Mouse (Mus musculus) fibroblast of lung, adult 2 months (primary cell): ENCODE results near the gene Ppm1j.
"Not testable (repeated sequence)": the region's sequence is repeated elsewhere in the genome, so short reads cannot be mapped to it uniquely, and the experiment has no call there.

ENCODE experiments used
- DNase-seq: peaks from one replicate; pipeline ENCODE4 v3.0.0-alpha.2; 2011; ENCODE audit warnings: low read depth

Gene Ppm1j

DNA sequence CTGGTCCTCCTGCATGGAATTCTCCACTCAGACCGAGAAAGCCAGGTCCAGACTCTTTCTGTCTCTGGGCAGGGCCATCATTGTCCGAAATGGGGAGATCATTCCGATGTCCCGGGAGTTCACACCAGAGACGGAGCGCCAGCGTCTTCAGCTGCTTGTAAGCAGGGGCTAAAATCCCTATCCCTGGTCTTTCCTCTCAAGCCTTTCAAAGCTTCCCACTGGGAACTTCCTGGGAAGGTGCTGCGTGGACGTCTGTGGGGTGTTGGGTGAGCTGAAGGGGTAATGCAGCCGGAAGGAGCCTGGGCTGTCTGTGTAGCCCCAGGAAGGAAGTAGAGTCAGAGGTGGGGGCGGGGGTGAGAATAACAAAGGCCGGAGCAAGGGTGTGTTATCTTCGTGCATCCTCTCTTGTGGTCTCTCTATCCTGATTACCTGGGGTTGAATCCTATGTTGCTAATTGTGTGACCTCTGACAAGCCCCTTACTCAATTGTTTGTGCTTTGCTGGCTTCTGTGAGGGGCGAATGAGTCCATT is 3.2 kb downstream of the Ppm1j start:
- no peak for DNase-seq

DNA sequence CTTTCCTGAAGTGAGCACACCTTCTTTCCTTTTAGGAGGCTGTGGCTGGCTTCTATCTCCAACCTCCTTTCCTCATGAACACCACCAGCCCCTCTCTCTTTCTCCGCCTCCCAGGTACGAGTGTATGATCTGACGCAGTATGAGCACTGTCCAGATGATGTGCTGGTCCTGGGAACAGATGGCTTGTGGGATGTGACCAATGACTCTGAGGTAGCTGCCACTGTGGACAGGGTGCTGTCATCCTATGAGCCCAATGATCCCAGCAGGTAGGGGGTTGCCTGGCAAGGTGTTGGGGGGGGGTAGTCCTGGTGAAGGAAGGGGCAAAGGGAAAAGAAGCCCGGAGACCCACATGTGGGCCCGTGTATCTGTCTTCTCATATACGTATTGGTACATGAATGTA is 4.4 kb downstream of the Ppm1j start:
- DNase-seq, result no peak

DNA sequence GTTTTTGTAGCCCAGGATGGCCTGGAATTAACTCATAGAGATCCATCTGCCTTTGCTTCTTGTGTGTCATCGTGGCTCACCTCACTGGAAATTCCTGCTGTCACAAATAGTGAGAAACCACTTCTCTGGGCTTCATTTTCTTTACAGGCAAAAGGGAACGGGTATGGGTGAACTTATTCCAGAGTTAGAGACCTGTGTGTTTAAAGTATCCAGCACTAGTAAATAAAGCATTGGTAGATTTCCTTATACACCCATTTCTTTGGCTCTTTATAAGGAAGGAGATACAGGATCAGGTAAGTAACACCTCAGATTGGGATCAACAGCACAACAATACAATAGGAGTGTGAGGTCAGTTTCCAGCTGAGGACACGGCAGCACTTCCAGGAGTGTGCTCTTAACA is 7.2 kb downstream of the Ppm1j start, which contains the start of gene Rhoc:
TSS of gene Rhoc (plus strand) at position 301 of the 400 bp plus-strand sequence.
- DNase-seq, result no peak

DNA sequence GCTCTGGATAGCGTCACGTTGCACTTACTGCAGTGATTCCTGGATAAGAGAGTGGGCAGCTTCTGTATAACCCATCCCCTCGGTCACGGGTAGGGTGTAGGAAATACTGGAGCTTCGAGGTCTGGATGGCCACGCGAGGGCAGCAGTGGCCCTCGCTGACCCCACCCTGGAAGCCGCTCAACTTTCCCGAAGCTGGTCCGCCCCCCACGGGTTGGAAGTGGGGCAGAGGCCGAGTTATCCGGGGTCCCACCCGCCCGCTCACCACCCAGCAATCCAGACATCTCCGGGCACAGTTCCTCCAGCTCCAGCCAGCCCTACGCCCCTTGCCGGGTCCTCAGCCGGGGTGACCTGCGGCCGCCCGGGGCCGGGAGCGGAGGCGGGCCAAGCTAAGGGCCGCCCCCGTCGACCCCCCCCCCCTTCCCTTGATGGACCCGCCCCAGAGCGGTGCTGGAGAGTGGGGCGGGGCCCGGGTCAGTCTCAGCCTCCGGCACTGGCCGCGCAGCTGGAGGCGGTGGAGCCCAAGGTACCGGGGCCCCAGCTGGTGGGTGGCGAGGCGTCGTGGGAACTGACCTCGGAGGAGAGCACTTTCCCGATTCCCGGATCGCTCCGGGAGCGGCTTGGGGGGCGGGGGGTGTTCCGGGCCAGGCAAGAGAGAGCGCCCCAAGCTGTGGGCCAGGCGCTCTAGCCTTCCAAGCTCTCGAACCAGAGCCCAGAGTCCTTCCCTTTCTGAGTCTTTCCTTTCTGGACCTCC is 7.9 kb downstream of the Ppm1j start:
- DNase-seq, result peak; percentile 66

DNA sequence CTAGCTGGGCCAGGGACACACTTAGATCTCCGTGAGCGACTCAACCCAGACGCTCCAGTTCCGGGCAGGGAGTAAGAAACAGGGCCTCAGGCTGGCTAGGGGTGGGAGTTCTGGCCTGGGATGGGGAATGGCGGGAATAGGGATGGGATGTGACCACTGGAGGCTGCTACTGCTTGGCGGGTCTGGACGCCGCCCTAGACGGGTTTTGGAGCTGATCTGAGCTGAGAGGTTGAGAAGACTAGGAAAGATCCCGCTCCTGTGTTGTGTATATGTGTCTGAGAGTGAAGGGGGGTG is 8.4 kb downstream of the Ppm1j start:
- DNase-seq, result no peak

DNA sequence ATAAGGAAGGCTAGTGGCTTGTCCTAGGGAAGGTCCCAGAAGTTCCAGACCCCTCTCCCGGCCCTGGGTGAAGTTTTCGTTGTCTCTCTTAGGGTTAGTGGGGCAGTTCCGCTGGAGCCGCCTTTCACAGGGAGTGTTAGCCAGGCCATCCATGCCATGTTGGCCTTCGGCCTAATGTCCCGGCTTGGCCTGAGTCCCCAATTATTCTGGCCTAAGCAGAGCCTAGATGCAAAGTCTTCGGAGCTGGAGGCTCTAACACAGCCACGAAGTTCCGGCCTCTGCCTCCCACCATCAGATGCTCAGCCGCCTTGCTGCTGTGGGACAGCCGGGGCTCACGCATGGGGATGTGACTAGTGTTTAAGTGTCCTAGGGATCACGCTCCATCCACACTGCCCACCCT is 9.0 kb downstream of the Ppm1j start:
- no peak for DNase-seq

DNA sequence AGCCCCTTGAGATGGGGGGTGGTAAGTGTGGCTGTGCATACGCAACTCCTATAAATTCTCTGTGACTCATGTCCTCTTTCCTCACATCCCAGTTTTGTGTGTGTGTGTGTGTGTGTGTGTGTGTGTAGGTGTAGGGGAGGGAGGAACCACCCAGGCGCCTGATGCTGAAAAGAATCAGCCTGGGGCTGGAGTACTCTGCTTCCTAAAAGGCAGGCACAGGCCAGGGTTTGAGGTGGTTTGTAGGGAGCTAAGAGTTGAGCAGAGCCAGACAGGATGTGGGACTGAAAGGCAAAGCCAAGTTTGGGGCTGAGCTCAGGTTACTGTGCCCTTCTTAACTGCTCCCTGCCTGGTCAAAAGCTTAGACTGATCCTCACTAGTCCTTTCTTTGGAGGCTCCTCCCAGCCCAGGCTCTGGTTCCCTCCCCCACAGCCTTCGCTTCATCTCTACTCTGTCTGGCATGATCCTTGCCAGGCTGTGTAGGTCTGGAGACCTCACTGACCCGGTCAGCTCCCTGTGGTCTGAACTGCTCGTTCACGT is 9.6 kb downstream of the Ppm1j start:
- peak; percentile 89 for DNase-seq

DNA sequence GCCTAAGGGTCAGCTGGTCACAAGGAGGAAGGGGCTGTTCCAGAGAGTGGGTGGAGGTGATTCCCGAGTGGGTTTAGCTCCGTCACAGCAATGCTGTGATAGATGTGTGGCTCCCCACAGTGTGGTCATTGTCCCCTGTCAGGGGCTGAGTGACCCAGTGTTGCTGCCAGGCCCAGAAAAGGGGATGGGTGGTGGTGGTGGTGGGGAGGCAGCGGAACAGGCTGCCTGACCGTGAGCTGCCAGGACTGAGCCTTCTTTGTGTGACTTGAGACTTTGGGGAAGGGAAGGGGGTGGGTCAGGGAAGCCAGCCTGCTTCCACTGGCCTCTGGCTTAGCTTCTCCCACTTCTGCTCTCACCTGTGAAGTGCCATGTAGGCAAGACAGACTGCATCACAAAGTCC is 10.2 kb downstream of the Ppm1j start:
- no peak for DNase-seq

DNA sequence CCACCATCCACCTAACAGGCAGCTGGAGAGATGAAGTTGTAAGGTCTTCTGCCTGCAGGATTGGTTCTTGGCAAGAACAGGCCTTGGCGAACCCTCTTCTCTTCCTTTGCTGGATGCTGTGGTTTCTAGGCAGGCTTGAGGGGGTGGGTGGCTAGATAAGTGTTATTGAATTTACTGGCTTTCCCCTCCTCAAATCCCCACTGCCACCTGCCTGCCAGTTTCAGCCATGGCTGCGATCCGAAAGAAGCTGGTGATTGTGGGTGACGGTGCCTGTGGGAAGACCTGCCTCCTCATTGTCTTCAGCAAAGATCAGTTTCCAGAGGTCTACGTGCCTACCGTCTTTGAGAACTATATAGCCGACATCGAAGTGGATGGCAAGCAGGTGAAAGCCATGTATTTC is 10.8 kb downstream of the Ppm1j start:
- DNase-seq, result no peak

DNA sequence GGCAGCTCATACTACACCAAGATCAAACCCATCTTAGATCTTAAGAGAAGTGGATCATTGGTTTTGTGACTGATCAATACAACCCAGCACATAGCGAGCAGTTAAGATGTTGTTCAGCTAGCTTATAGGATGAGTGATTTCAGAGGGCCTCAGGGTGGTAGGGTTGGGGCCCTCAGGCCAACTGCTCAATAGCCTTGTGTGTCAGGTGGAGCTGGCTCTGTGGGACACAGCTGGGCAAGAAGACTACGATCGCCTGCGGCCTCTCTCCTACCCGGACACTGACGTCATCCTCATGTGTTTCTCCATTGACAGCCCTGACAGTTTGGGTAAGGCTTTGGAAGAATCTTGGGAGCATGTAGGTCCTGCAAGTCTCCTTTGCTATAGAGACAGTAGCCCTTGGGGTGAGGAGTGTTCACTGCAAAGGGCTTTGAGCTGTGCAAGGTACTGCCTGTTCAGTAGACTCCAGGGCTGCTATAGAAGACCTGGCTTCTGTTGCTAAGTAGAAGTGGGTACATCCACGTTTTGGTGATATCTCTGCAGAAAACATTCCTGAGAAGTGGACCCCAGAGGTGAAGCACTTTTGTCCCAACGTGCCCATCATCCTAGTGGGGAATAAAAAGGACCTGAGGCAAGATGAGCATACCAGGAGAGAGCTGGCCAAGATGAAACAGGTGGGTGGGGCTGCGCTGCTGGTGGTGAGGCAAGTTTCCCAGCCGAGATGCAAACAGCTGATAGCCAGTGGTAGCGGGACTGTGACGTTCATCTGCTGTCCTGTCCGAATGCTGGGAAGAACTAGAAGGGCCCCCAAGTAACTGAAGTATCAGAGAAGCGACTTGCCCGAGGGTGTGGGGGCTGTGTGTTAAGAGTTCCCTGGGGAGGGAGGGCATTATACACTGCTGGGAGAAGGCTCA is 11.8 kb downstream of the Ppm1j start:
- DNase-seq, result no peak

DNA sequence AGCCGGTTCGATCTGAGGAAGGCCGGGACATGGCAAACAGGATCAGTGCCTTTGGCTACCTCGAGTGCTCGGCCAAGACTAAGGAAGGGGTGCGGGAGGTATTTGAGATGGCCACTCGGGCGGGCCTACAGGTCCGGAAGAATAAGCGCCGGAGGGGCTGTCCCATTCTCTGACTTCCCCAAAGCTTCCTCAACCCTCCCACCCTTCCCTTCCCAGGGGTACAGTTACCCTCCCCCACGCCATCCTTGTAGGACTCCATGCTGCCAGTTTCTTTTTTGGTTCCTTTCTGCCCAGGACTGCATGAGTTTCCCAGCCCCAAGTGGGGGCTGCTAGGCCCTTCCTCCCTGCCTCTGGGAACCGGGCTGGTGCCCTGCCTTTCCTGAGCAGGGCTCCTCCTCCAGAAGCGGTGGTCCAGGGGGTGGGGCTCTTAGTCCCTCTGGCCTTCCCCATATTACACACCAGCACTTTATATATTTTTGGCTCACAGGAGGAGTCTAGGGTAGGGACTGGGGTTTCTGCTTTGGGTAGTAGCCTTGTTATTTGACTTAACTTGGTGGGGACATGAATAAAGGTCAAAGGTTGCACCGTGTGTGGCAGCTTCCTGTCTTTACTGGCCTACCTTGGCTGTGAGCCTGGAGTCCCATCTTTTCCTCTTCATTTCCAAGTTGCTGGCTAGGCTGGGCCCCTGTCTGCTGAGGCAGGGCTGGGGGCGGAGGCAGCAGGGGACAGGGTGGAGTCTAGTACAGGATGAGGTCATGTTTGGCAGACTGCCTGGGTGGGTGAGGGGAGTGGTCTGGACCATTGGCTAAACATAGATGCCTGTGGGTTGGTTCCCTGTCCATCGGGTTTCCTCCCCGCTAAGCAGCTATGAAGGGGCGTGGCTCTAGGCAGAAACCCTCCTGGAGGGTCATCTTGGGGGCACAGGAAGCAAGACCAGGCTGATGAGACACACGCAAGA is 13.3 kb downstream of the Ppm1j start:
- DNase-seq, result peak; percentile 74

DNA sequence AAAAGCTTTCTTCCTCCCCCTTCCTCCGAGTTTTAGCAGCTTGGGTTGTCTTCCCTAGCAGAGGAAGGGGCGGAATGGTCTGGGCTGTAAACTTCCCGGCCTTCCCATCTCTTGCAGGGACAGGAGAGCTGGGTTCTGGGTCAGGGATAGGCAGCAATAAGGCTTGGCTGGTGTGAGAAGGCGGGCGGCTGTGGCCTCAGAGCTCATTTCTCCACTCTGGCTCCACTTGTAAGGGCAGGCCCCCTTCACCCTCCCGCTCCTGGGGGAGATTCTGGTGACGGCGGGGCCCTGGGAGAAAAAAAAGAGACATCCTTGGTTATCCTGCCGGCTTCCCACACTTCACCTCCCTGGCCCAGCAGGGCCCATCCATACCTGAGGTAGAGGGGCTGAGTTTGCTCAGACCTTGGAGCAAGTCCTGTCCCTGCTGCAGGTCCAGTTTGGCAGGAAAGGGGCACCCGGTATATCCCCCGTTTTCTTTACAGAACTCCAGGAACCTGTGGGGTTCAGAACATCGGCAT is 14.2 kb downstream of the Ppm1j start:
- no peak for DNase-seq

DNA sequence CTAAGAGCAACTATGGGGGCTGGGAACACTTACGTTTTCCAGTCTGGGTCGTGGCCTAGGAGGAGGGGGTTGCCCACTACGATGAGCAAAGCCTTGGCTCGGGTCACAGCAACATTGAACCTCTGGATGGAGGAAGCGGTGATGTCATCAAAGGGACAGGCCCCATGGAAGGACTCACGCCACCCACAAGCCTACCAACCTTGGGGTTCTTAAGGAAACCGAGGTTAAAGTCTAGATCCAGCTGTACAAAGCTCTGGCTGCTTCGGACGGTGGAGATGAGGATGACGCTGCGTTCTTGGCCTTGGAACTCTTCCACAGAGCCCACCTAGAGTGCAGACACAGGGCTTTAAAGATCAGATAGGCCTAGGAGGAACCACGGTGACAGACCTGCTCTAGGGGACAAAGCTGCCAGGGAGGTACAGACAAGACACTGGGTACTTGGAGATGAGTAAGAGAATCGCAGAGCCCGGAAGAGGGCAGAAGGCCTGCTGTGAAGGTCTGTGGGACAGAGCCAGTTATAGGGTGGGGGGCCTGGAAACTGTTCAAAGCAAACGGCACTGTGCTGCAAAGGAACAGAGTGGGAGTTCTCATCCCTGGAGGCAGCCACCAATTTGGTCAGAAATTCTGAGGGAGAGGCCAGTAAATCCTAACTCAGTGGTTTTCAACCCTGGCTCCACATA is 14.9 kb downstream of the Ppm1j start:
- DNase-seq, result no peak

DNA sequence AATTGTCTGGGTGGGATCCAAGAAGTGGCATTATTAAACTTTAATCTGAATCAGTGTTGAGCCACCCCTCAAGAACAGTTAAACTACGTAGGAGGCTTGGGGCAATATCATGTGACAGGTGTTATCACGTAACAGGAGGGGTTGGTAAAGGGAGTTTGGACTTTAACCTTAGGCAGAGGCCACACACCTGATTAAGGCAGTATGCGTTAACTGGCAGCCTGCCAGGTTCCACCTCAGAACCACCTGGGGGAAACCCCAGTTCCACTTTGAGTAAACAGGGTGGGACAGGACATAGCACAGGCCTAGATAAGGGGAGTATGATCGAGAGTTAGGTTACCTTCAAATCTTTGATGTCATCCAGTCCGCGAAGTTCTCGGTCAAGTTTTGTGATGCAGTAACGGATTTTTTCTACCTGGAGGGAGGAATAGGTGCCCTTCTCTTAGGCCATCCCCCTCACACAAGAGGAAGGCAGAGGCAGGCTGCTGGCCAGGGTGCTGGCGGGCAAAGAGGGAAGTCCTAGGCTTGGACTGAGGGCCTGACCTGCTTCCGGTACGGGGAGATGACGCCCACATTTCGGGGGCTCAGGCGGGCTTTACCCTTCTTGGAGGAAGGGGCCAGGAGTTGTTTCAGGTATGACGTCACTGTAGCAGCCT is 15.7 kb downstream of the Ppm1j start:
- no peak for DNase-seq

DNA sequence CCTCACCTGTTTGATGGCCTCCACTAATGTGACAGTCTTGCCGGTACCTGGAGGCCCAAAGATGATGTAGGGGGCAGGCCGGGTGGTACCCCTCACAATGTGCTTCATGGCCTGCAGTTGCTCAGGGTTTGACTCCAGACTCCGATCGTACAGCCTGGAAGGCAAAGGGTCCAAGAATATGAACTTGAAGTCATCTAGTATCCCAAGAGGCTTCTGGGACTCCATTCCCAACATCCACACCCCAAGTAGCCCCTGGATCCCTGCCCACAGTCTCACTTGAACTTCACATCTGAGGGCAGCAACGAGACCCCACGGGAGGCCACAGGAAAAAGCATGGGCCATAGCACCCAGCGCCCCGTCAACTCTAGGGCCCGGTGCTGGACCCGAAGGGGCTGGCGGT is 19.8 kb downstream of the Ppm1j start:
- no peak for DNase-seq

DNA sequence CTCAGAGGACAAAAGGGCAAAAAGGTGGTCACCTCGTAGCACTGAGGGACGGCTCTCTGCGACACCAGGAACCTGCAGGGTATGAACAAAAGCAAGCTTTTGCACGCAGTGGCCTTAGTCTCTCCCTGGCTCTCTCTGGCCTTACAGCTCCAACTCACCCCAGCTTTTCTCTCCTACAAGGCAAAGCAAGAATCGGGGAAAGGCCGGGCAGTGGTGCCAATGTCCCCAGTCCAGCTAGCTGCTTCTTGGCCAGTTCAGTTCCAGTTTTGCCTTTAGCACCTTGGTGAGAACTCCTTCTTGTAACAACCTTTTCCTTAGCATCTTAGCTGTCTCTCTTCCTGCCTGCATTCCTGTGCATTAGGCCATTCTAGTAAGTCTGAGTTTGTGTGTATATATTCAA is 20.6 kb downstream of the Ppm1j start:
- DNase-seq, result no peak

DNA sequence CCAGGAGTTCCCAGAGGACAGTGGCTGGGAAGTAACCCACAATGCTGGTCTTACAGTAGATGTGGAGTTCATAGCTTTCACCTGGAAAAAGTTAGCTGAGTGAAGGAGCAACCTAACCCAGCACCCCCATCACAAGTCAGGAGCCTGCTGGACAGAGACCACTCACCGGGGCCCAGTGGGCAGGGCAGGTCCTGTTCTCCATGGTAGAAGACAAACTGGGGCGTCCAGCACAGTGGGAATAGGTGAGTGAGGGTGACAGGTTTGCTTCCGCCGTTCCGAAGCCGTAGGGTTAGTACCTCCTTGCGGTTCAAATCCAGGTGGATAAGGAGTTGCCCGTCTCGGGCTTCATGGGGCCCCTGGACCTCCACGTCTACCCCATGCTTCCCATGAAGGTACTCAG is 23.5 kb downstream of the Ppm1j start:
- DNase-seq, result no peak

DNA sequence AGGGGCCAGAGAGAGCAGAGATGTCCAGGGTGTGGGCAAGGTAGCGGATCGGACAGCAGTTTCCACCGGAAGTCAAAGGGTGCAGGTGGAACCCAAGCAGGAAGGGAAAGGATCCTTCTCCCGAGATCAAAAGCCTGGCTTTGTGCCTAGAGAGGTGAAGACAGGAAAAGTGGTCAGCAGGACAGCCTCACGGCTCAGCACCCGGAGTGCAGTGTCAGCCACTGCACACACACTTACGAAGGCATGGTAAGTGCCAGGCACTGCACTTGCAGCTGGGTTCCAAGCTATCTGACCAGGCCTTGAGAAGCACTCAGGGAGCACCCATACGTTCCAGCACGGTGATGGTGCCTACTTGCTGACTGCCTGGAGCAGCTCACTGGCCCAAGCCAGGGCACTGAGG is 24.7 kb downstream of the Ppm1j start:
- DNase-seq, result no peak

DNA sequence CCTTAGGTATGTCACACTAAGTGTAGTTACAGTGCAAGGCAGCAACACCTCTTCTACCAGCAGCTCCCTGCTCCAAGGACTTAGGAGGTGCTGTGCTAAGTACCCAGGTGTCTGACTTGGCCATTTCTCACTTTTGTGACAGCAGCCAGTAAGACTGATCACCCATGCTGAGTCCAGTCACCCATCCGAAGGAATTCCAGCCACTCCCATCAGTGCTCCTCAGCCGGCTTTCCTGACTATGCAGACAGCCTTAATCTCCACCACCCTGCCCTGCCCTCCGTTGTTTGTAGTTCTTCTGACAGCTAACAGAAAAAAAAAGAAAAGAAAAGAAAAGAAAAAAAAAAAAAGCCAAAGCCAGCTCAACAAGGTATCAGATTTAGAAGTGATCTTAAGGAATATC is 30.9 kb downstream of the Ppm1j start:
- no peak for DNase-seq

DNA sequence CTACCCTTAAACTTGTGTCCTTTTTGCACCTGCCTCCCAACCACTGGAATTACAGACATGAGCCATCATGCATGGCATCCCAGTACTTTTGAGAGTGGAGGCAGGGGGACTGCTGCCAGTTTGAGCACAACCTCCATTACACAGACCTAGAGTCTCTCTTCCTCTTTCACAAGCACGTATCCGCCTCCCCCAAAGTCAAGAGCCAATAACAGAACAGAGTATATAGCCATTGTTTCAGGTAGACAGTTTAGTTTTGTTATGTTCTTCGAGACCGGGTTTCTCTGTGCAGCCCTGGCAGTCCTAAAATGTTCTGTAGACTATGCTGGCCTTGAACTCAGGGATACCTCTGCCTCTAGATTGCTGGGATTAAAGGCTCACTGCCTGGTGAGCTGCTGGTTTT is 31.4 kb downstream of the Ppm1j start:
- no peak for DNase-seq

DNA sequence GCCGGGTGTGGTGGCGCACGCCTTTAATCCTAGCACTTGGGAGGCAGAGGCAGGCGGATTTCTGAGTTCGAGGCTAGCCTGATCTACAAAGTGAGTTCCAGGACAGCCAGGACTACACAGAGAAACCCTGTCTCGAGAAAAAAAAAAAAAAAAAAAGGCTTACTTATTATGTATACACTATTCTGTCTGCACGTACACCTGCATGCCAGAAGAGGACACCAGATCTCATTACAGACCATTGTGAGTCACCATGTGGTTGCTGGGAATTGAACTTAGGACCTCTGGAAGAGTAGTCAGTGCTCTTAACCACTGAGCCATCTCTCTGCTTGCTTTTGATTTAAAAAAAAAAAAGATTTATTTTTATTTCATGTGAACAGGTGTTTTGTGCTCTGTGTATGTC is 32.4 kb downstream of the Ppm1j start:
- DNase-seq, result not testable (repeated sequence)
